Mouse (Mus musculus): Measurements from ENCODE around the gene Ccndbp1.
"Not testable (repeated sequence)": the region's sequence is repeated elsewhere in the genome, so short reads cannot be mapped to it uniquely, and the experiment has no call there.

Gene Ccndbp1

GRCm38 (mm10) chr2:121003586-121003985 is 4.6 kb upstream of the Ccndbp1 start:
- no peak for DNase-seq (ENCODE audit: inconsistent ontology term)

- no peak for DNase-seq (ENCODE audit: inconsistent ontology term)
Observed at GRCm38 (mm10) chr2:121004018-121004811, 4.0 kb upstream of the Ccndbp1 start.

- no peak for DNase-seq (ENCODE audit: inconsistent ontology term)
Observed at GRCm38 (mm10) chr2:121006986-121007385, 1.2 kb upstream of the Ccndbp1 start.

GRCm38 (mm10) chr2:121008664-121009007 is 433 bp downstream of the Ccndbp1 start:
- no peak for DNase-seq (ENCODE audit: inconsistent ontology term)

GRCm38 (mm10) chr2:121009071-121009677 is 971 bp downstream of the Ccndbp1 start:
- DNase-seq (ENCODE audit: inconsistent ontology term), result no peak

- no peak for DNase-seq (ENCODE audit: inconsistent ontology term)
Observed at GRCm38 (mm10) chr2:121012676-121013075, 4.5 kb downstream of the Ccndbp1 start.

- no peak for DNase-seq (ENCODE audit: inconsistent ontology term)
Observed at GRCm38 (mm10) chr2:121015507-121015906, 7.3 kb downstream of the Ccndbp1 start.

GRCm38 (mm10) chr2:121016226-121016625 is 8.0 kb downstream of the Ccndbp1 start:
- no peak for DNase-seq (ENCODE audit: inconsistent ontology term)

- DNase-seq (ENCODE audit: inconsistent ontology term), result no peak
Observed at GRCm38 (mm10) chr2:121017151-121017550, 8.9 kb downstream of the Ccndbp1 start.

GRCm38 (mm10) chr2:121022918-121023317 is 14.7 kb downstream of the Ccndbp1 start:
- DNase-seq (ENCODE audit: inconsistent ontology term), result no peak

- no peak for DNase-seq (ENCODE audit: inconsistent ontology term)
Observed at GRCm38 (mm10) chr2:121036733-121037341, 28.6 kb downstream of the Ccndbp1 start, which contains the start of gene Epb42. Epb42 (minus strand) TSS chr2:121037072.

GRCm38 (mm10) chr2:121038851-121039250 is 30.6 kb downstream of the Ccndbp1 start:
- DNase-seq (ENCODE audit: inconsistent ontology term), result not testable (repeated sequence)

GRCm38 (mm10) chr2:121039382-121039781 is 31.2 kb downstream of the Ccndbp1 start:
- no peak for DNase-seq (ENCODE audit: inconsistent ontology term)

GRCm38 (mm10) chr2:121041098-121041497 is 32.9 kb downstream of the Ccndbp1 start:
- DNase-seq (ENCODE audit: inconsistent ontology term), result peak; percentile 16

GRCm38 (mm10) chr2:121045653-121046052 is 37.5 kb downstream of the Ccndbp1 start:
- no peak for DNase-seq (ENCODE audit: inconsistent ontology term)

- no peak for DNase-seq (ENCODE audit: inconsistent ontology term)
Observed at GRCm38 (mm10) chr2:121052176-121052575, 44.0 kb downstream of the Ccndbp1 start.

- no peak for DNase-seq (ENCODE audit: inconsistent ontology term)
Observed at GRCm38 (mm10) chr2:121054060-121054459, 45.9 kb downstream of the Ccndbp1 start.

- DNase-seq (ENCODE audit: inconsistent ontology term), result no peak
Observed at GRCm38 (mm10) chr2:121055915-121056314, 47.7 kb downstream of the Ccndbp1 start.

GRCm38 (mm10) chr2:121057997-121058396 is 49.8 kb downstream of the Ccndbp1 start:
- no peak for DNase-seq (ENCODE audit: inconsistent ontology term)

GRCm38 (mm10) chr2:121061315-121061714 is 53.1 kb downstream of the Ccndbp1 start:
- DNase-seq (ENCODE audit: inconsistent ontology term), result no peak

All from Muller cell, postnatal 12 days (primary cell).